ENCODE assay signal across 8 mouse cellular contexts in genomic region chr4:138455141-138455955, GRCm38 (mm10). TPM values are rescaled to one million over a fixed set of nuclear protein-coding genes. Genes with fewer than 3 reads are reported as not detected.
DNase-seq lines count a peak whose midpoint lies in the region; ATAC-seq lines count a peak whose summit lies in the region.

No protein-coding gene starts in this region.

- no peaks in the 10 kb centered on the region for H3K36me3 ChIP-seq in embryonic facial prominence, embryonic 14.5 days (ENCODE audit: control insufficient read depth, insufficient read depth, low read length)
- no peaks in the 10 kb centered on the region for H3K36me3 ChIP-seq in hindbrain, embryonic 12.5 days
- no peaks in the 10 kb centered on the region for H3K36me3 ChIP-seq in limb, embryonic 13.5 days
- H3K36me3 ChIP-seq in neural tube, embryonic 11.5 days (ENCODE audit: control insufficient read depth, insufficient read depth, low read length), result no peaks in the 10 kb centered on the region

- peak overlapping the region; percentile 96 for H3K4me2 ChIP-seq in embryonic facial prominence, embryonic 14.5 days (ENCODE audit: low read depth, low read length)
- peak overlapping the region; percentile 72 for H3K4me2 ChIP-seq in hindbrain, embryonic 12.5 days (replicated peaks)
- peak overlapping the region; percentile 97 for H3K4me2 ChIP-seq in limb, embryonic 13.5 days (replicated peaks)
- peak overlapping the region; percentile 86 for H3K4me2 ChIP-seq in neural tube, embryonic 11.5 days (ENCODE audit: low read depth)

- peak overlapping the region; percentile 72 for H3K27ac ChIP-seq in embryonic facial prominence, embryonic 14.5 days (replicated peaks; ENCODE audit: low read depth, low read length)
- H3K27ac ChIP-seq in hindbrain, embryonic 12.5 days, result peak overlapping the region; percentile 96
- H3K27ac ChIP-seq in limb, embryonic 13.5 days, result peak overlapping the region; percentile 52; the same call in 1 of the 2 replicates
- H3K27ac ChIP-seq in neural tube, embryonic 11.5 days (ENCODE audit: low read depth, low read length), result peak overlapping the region; percentile 95

- no peaks in the 10 kb centered on the region for H3K9me3 ChIP-seq in embryonic facial prominence, embryonic 14.5 days (ENCODE audit: control insufficient read depth, low read length)
- H3K9me3 ChIP-seq in hindbrain, embryonic 12.5 days (replicated peaks), result no peaks in the 10 kb centered on the region
- no peaks in the 10 kb centered on the region for H3K9me3 ChIP-seq in limb, embryonic 13.5 days
- no peaks in the 10 kb centered on the region for H3K9me3 ChIP-seq in neural tube, embryonic 11.5 days (ENCODE audit: control insufficient read depth, low read length)

- ATAC-seq in embryonic facial prominence, embryonic 14.5 days (ENCODE audit: low read depth), result no peak
- peak; percentile 33; the same call in 1 of the 2 replicates for ATAC-seq in hindbrain, embryonic 12.5 days (ENCODE audit: low FRiP score)
- ATAC-seq in limb, embryonic 13.5 days (ENCODE audit: low FRiP score, low read depth), result peak; percentile 24; the same call in 1 of the 2 replicates
- ATAC-seq in neural tube, embryonic 11.5 days (ENCODE audit: insufficient read depth, low FRiP score, low TSS enrichment), result peak; percentile 30; the same call in 1 of the 2 replicates

- peaks cover 48% of the 10 kb centered on the region for H3K27me3 ChIP-seq in embryonic facial prominence, embryonic 14.5 days (replicated peaks; ENCODE audit: control insufficient read depth, insufficient read depth, low read length)
- peaks cover 26% of the 10 kb centered on the region; the same call in 1 of the 2 replicates for H3K27me3 ChIP-seq in hindbrain, embryonic 12.5 days
- H3K27me3 ChIP-seq in limb, embryonic 13.5 days, result peaks cover 78% of the 10 kb centered on the region
- H3K27me3 ChIP-seq in neural tube, embryonic 11.5 days (ENCODE audit: control insufficient read depth, insufficient read depth, low read length), result peaks cover 5% of the 10 kb centered on the region; the same call in 1 of the 2 replicates

- H3K9ac ChIP-seq in embryonic facial prominence, embryonic 14.5 days (ENCODE audit: low read depth, low read length), result peak overlapping the region; percentile 82
- peak overlapping the region; percentile 86 for H3K9ac ChIP-seq in hindbrain, embryonic 12.5 days
- H3K9ac ChIP-seq in limb, embryonic 13.5 days, result peak overlapping the region; percentile 83
- peak overlapping the region; percentile 93 for H3K9ac ChIP-seq in neural tube, embryonic 11.5 days (ENCODE audit: low read length)

- H3K4me3 ChIP-seq in embryonic facial prominence, embryonic 14.5 days (ENCODE audit: low read depth, low read length), result peak overlapping the region; percentile 77
- peak overlapping the region; percentile 86 for H3K4me3 ChIP-seq in hindbrain, embryonic 12.5 days
- H3K4me3 ChIP-seq in limb, embryonic 13.5 days, result peak overlapping the region; percentile 77
- H3K4me3 ChIP-seq in neural tube, embryonic 11.5 days (ENCODE audit: low read depth, low read length), result peak overlapping the region; percentile 92

- intact Hi-C loops in heart, postnatal 25 days (cut with DNase I), result no loop called here

- DNase-seq in heart, adult 18-20 months, result peak; percentile 34 to 63
- DNase-seq in heart, postnatal 25 days (ENCODE audit: low spot score), result no peak
- peak; percentile 68 for DNase-seq in Muller cell, postnatal 12 days (ENCODE audit: inconsistent ontology term)
- no peak for DNase-seq in embryonic facial prominence, embryonic 14.5 days (ENCODE audit: low spot score)
- DNase-seq in neural tube, embryonic 11.5 days (ENCODE audit: low spot score), result peak; percentile 66
- no peak for DNase-seq in frontal cortex, postnatal 25 days (ENCODE audit: low spot score in 2 of 2)

- under 1% methylated on average over 35 of the region's 58 CpGs for WGBS in embryonic facial prominence, embryonic 14.5 days
- under 1% methylated on average over 53 of the region's 58 CpGs for WGBS in hindbrain, embryonic 12.5 days
- WGBS in limb, embryonic 13.5 days, result under 1% methylated on average over 58 of the region's 58 CpGs
- WGBS in neural tube, embryonic 11.5 days, result under 1% methylated on average over 57 of the region's 58 CpGs

- H3K4me1 ChIP-seq in embryonic facial prominence, embryonic 14.5 days (ENCODE audit: control insufficient read depth, insufficient read depth, low read length), result peaks cover 8% of the 10 kb centered on the region
- H3K4me1 ChIP-seq in hindbrain, embryonic 12.5 days, result peaks cover 56% of the 10 kb centered on the region
- H3K4me1 ChIP-seq in limb, embryonic 13.5 days, result peaks cover 30% of the 10 kb centered on the region
- peaks cover 15% of the 10 kb centered on the region for H3K4me1 ChIP-seq in neural tube, embryonic 11.5 days (ENCODE audit: control insufficient read depth, insufficient read depth, low read length)

RNA-seq across cellular contexts. Expression of gene Camk2n1, which starts 1.2 kb away (rescaled TPM):
- 10 to 100 TPM; 12.3 to 12.6 TPM for total RNA-seq in heart, adult 18-20 months (2021)
- 10 to 100 TPM in 1 of 2 experiments, 1 to 10 TPM in 1; 9.6 to 11.2 TPM for total RNA-seq in heart, postnatal 25 days (2021)
- 2.4 and 2.5 TPM in 2 replicates for polyA plus RNA-seq in embryonic facial prominence, embryonic 14.5 days (2014; fragmentation: Nextera tagmentation; extraction: Ambion mirVana)
- polyA plus RNA-seq in hindbrain, embryonic 12.5 days (2016; fragmentation: Nextera tagmentation; extraction: Ambion mirVana), result 7.9 TPM in 2 replicates
- polyA plus RNA-seq in limb, embryonic 13.5 days (2015; fragmentation: Nextera tagmentation; extraction: Ambion mirVana), result 1.6 and 1.9 TPM in 2 replicates
- 6.0 TPM in 2 replicates for polyA plus RNA-seq in neural tube, embryonic 11.5 days (2014; fragmentation: Nextera tagmentation; extraction: Ambion mirVana)

RNA-seq across cellular contexts. Expression of gene Mul1, which starts 20.9 kb away (rescaled TPM):
- 10 to 100 TPM; 76.1 to 88.4 TPM for total RNA-seq in heart, adult 18-20 months (2021)
- total RNA-seq in heart, postnatal 25 days (2021), result 10 to 100 TPM; 68.1 to 79.0 TPM
- 19.5 and 22.0 TPM in 2 replicates for polyA plus RNA-seq in embryonic facial prominence, embryonic 14.5 days (2014; fragmentation: Nextera tagmentation; extraction: Ambion mirVana)
- polyA plus RNA-seq in hindbrain, embryonic 12.5 days (2016; fragmentation: Nextera tagmentation; extraction: Ambion mirVana), result 16.1 and 22.3 TPM in 2 replicates
- polyA plus RNA-seq in limb, embryonic 13.5 days (2015; fragmentation: Nextera tagmentation; extraction: Ambion mirVana), result 18.4 and 18.9 TPM in 2 replicates
- polyA plus RNA-seq in neural tube, embryonic 11.5 days (2014; fragmentation: Nextera tagmentation; extraction: Ambion mirVana), result 19.3 and 22.8 TPM in 2 replicates

RNA-seq across cellular contexts. Expression of gene Fam43b, which starts 59.0 kb away (rescaled TPM):
- total RNA-seq in heart, adult 18-20 months (2021), result not detected
- under 1 TPM in 1 of 2 experiments, not detected in 1; 0.11 TPM for total RNA-seq in heart, postnatal 25 days (2021)
- polyA plus RNA-seq in embryonic facial prominence, embryonic 14.5 days (2014; fragmentation: Nextera tagmentation; extraction: Ambion mirVana), result 0.24 and 0.29 TPM in 2 replicates
- 0.69 and 1.2 TPM in 2 replicates for polyA plus RNA-seq in hindbrain, embryonic 12.5 days (2016; fragmentation: Nextera tagmentation; extraction: Ambion mirVana)
- polyA plus RNA-seq in limb, embryonic 13.5 days (2015; fragmentation: Nextera tagmentation; extraction: Ambion mirVana), result not detected in 2 replicates
- polyA plus RNA-seq in neural tube, embryonic 11.5 days (2014; fragmentation: Nextera tagmentation; extraction: Ambion mirVana), result not detected in 2 replicates

Comparison
In these comparisons a context has a peak if more than half of its experiments do, and no peak if none do; other contexts are left out.
1. DNase-seq: peak in heart, adult 18-20 months (2 of 2), Muller cell, postnatal 12 days (single experiment) and neural tube, embryonic 11.5 days (single experiment); none in heart, postnatal 25 days (single experiment), embryonic facial prominence, embryonic 14.5 days (single experiment) and frontal cortex, postnatal 25 days (0 of 2).
2. Peak in every context shown above with its lines, with median percentiles within 50 percentile points of each other: H3K27ac ChIP-seq, H3K4me2 ChIP-seq, H3K4me3 ChIP-seq and H3K9ac ChIP-seq.